Mouse (Mus musculus) megakaryocyte, embryonic 14.5 days (primary cell): ENCODE results near the gene Fmo6. TPM values are rescaled to one million over a fixed set of nuclear protein-coding genes. Genes with fewer than 3 reads are reported as not detected.

Experiments
- H3K27me3 ChIP-seq: replicated peaks from 2 replicates; pipeline ENCODE3; 2012; ENCODE audit warnings: inconsistent platforms
- H3K36me3 ChIP-seq: replicated peaks from 2 replicates; pipeline ENCODE3; 2012; ENCODE audit warnings: low read length, inconsistent platforms, mixed read lengths
- H3K4me1 ChIP-seq: 2 replicates; pipeline ENCODE4 v1.6.1; 2012; ENCODE audit warnings: inconsistent platforms
- H3K4me3 ChIP-seq: replicated peaks from 2 replicates; pipeline ENCODE3; 2012; ENCODE audit warnings: moderate library complexity, mild to moderate bottlenecking, inconsistent platforms
- H3K9me3 ChIP-seq: 2 replicates; pipeline ENCODE4 v1.6.1; 2012; ENCODE audit warnings: inconsistent platforms
- FLI1 ChIP-seq: IDR thresholded peaks from 2 replicates; pipeline ENCODE4 v1.6.1; 2012; ENCODE audit warnings: low read length, inconsistent platforms, mixed read lengths
- GATA1 ChIP-seq: IDR thresholded peaks from 3 replicates; pipeline ENCODE4 v1.6.1; 2012; ENCODE audit warnings: mixed read lengths, low read length, inconsistent platforms, borderline replicate concordance
- polyA plus RNA-seq: library from polyadenylated mRNA; stranded (reverse); fragments of >175 nt; gene quantifications from 2 replicates; pipeline ENCODE4 v1.2.3, GENCODE M21; 2012; ENCODE audit warnings: low replicate concordance; ENCODE audit not compliant: insufficient read depth

The Fmo6 gene
- polyA plus RNA-seq, 1 experiment: not detected

- Histone ChIP-seq H3K36me3 (no peaks in the 10 kb centered on the region), H3K9me3 (peaks cover 3% of the 10 kb centered on the region; the same call in 1 of the 2 replicates), H3K27me3 (no peaks in the 10 kb centered on the region), H3K4me3 (no peak overlapping the region), H3K4me1 (no peaks in the 10 kb centered on the region)
- TF ChIP-seq FLI1 (no peak), GATA1 (no peak)
Observed at GRCm38 (mm10) chr1:162938696-162939351, 1.5 kb upstream of the Fmo6 start.

- Histone ChIP-seq H3K9me3 (peaks cover 3% of the 10 kb centered on the region; the same call in 1 of the 2 replicates), H3K4me3 (no peak overlapping the region), H3K36me3 (no peaks in the 10 kb centered on the region), H3K4me1 (no peaks in the 10 kb centered on the region), H3K27me3 (no peaks in the 10 kb centered on the region)
- TF ChIP-seq GATA1 (no peak), FLI1 (no peak)
Observed at GRCm38 (mm10) chr1:162937970-162938695, 818 bp upstream of the Fmo6 start.

- Histone ChIP-seq H3K4me3 (no peak overlapping the region), H3K36me3 (no peaks in the 10 kb centered on the region), H3K27me3 (no peaks in the 10 kb centered on the region), H3K4me1 (no peaks in the 10 kb centered on the region), H3K9me3 (no peaks in the 10 kb centered on the region)
- no peak for TF ChIP-seq FLI1
- TF ChIP-seq GATA1: no peak
Observed at GRCm38 (mm10) chr1:162934374-162935012, 2.8 kb downstream of the Fmo6 start.

GRCm38 (mm10) chr1:162932386-162932785 is 4.9 kb downstream of the Fmo6 start:
- Histone ChIP-seq H3K27me3 (no peaks in the 10 kb centered on the region), H3K36me3 (no peaks in the 10 kb centered on the region), H3K4me1 (no peaks in the 10 kb centered on the region), H3K9me3 (no peaks in the 10 kb centered on the region), H3K4me3 (no peak overlapping the region)
- no peak for TF ChIP-seq GATA1
- no peak for TF ChIP-seq FLI1

GRCm38 (mm10) chr1:162931880-162932279 is 5.4 kb downstream of the Fmo6 start:
- no peak overlapping the region for H3K4me3 ChIP-seq
- TF ChIP-seq FLI1 (no peak), GATA1 (no peak)

GRCm38 (mm10) chr1:162931310-162931875 is 5.9 kb downstream of the Fmo6 start:
- Histone ChIP-seq H3K4me3 (no peak overlapping the region), H3K4me1 (no peaks in the 10 kb centered on the region), H3K36me3 (no peaks in the 10 kb centered on the region), H3K27me3 (no peaks in the 10 kb centered on the region), H3K9me3 (no peaks in the 10 kb centered on the region)
- TF ChIP-seq FLI1 (no peak), GATA1 (no peak)

More at GRCm38 (mm10) chr1:162931880-162932279, 5.4 kb downstream of the Fmo6 start:
- H3K9me3 ChIP-seq: no peaks in the 10 kb centered on the region
- H3K4me1 ChIP-seq: no peaks in the 10 kb centered on the region
- no peaks in the 10 kb centered on the region for H3K36me3 ChIP-seq
- no peaks in the 10 kb centered on the region for H3K27me3 ChIP-seq

- Histone ChIP-seq H3K36me3 (no peaks in the 10 kb centered on the region), H3K27me3 (no peaks in the 10 kb centered on the region), H3K9me3 (no peaks in the 10 kb centered on the region), H3K4me3 (no peak overlapping the region), H3K4me1 (no peaks in the 10 kb centered on the region)
- TF ChIP-seq GATA1: no peak
- no peak for TF ChIP-seq FLI1
Observed at GRCm38 (mm10) chr1:162930631-162931030, 6.7 kb downstream of the Fmo6 start.

- no peak overlapping the region for H3K4me3 ChIP-seq
Observed at GRCm38 (mm10) chr1:162929146-162929545, 8.2 kb downstream of the Fmo6 start.

GRCm38 (mm10) chr1:162925121-162925520 is 12.2 kb downstream of the Fmo6 start:
- Histone ChIP-seq H3K27me3 (no peaks in the 10 kb centered on the region), H3K4me3 (no peak overlapping the region)

More at GRCm38 (mm10) chr1:162929146-162929545, 8.2 kb downstream of the Fmo6 start:
- Histone ChIP-seq H3K9me3 (no peaks in the 10 kb centered on the region), H3K27me3 (no peaks in the 10 kb centered on the region), H3K4me1 (no peaks in the 10 kb centered on the region), H3K36me3 (no peaks in the 10 kb centered on the region)
- no peak for TF ChIP-seq GATA1
- no peak for TF ChIP-seq FLI1

More at GRCm38 (mm10) chr1:162925121-162925520, 12.2 kb downstream of the Fmo6 start:
- TF ChIP-seq FLI1 (no peak), GATA1 (no peak)
- no peaks in the 10 kb centered on the region for H3K4me1 ChIP-seq
- no peaks in the 10 kb centered on the region for H3K36me3 ChIP-seq
- H3K9me3 ChIP-seq: no peaks in the 10 kb centered on the region
